Mouse (Mus musculus): ENCODE data around the gene Med28. TPM values are rescaled to one million over a fixed set of nuclear protein-coding genes. Genes with fewer than 3 reads are reported as not detected.

Gene Med28
- polyA plus RNA-seq, 1 experiment: 152 TPM

DNA sequence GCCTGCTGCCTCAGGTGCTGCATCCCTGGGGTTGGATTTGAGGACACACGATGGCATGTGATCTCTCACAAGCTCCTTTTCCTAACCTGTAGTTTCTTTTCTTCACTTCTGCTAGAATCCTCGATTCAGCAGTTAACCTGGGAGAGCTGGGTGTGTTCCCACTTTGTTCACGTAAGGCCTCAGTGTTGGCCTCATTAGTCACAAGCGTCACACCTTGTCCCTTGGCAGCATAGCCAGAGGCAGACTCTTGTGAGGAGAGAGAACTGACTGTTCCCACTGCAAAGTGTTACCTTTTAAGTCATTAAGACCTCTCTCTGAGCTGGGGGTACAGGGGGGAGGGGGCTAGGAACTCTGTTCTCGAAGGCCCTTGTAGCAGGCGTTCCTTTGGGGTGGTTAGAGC lies 7.1 kb upstream of the Med28 start:
- DNase-seq (ENCODE audit: low read depth): no peak

DNA sequence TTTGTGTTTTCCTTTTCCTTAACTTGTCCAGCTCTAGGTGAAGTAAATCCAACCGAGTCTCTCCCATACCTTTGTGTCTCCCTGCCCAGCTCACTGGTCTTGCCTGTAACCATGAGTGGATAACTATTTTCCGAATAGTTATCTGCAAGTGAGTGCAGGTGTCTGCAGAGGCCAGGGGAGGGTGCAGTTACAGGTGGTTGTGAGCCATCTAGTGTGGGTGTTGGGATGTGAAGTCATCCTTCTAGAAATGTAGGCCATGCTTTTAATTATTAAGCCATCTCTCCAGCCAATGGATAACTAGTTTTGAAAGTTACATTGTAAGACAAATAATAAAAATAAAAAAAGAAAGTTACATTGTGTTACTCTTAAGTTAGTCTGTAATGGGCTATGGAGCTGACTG lies 6.5 kb upstream of the Med28 start:
- DNase-seq (ENCODE audit: low read depth): no peak

DNA sequence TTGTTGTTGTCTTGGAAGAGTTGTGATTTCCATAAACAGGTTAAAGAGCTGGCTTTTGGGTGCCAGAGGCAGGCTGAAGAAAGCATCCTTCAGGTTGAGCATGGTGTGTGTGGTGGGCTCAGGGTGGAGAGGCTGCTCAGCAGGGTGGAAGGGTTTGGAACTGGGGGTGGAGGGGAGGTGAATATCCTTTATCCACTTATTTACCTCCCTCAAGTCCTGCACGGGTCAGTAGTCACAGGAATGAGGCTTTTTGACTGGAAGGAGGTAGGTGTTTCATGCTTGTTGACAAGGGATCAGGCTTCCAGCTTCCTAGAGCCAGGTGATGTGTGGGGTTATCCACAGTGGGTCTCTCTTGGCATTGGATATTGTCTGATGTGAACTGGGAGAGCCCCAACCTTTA lies 5.4 kb upstream of the Med28 start:
- DNase-seq (ENCODE audit: low read depth): no peak

DNA sequence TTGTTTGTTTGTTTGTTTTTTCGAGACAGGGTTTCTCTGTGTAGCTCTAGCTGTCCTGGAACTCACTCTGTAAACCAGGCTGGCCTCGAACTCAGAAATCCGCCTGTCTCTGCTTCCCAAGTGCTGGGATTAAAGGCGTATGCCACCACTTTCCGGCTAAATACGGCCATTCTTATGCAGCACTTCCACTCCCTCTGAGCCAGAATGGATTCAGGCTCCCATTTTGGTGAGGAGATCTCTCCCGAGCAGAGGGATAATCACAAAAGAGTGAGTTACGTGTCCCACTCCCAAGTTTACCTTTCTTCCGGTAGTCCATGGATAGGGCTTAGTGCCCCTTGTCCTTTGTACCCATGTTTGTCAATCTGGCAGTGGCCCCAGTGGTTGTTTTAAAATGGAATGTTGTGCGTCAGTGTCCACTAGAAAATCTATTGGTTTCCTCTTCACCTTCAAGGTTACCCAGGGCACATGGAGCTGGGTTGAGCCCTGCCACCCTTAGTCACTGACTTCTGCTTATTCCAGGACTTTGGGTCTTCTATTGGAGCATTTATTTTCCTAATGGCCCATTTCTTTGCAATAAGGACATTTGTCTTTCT lies 4.8 kb upstream of the Med28 start:
- DNase-seq (ENCODE audit: low read depth): no peak

DNA sequence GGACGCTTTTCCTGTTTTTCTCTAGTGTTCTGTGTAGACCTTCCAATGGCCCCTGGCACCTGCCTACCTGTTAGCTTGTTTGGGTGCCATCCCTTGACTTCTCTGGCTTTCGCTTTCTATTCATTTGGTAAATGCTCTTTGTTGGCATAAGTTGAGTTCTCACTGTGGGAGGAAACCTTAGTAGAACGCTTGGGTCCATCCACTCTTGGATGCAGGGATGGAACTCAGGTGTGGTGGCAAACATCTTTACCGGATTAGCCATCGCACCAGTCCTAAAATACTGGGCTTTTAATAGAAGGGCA lies 731 bp downstream of the Med28 start:
- no peak for DNase-seq (ENCODE audit: low read depth)

DNA sequence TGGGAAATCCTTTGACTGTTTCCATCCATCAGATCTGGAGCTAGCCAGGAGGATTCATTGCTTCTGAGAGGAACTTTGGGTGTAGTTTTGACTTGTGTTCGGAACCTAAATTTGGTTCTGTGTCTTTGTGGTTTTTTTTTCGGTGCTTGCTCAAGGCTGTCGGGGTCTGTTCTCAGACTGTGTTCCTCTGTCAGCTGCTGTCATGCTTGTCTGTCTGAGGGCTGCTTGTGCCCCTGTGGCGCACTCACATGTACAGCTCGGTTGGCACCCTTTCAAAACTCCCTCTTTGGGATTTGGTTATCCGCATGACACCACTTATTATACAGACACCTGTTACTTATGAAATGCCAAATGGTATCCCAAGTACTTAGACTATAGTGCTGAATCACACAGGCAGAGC lies 1.6 kb downstream of the Med28 start:
- DNase-seq (ENCODE audit: low read depth): no peak

DNA sequence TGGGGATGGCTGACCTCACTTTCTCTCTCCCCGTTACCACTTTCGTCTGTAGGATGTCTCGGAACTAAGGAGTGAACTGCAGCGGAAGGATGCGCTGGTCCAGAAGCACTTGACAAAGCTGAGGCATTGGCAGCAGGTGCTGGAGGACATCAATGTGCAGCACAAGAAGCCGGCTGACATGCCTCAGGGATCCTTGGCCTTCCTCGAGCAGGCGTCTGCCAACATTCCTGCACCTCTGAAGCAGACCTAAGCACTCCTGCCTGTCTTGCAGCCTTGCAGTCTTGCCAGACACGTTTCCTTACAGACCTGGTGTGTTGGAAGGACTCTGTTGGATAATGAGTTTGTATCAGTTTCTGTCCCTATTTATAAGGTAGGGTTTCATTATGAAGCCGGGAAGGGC lies 5.1 kb downstream of the Med28 start:
- no peak for DNase-seq (ENCODE audit: low read depth)

DNA sequence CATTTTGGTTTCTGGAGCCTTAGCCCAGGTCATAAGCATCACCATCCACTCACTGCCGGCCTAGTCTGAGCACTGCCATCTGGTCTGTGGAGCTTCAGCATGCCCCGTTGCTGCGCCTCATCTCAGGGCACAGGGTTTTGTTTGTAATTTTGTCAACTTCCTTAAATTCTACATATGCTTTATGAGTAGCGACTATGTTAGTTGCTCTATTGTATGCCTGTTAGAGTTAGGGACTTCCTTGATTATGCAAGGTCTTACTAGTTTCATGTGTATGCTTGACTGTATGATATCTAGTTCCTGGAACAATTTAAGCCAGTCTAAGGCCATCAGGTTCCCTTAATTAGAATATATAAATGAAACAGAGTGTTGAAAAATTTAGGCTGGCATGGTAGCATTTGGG lies 6.3 kb downstream of the Med28 start:
- no peak for DNase-seq (ENCODE audit: low read depth)

DNA sequence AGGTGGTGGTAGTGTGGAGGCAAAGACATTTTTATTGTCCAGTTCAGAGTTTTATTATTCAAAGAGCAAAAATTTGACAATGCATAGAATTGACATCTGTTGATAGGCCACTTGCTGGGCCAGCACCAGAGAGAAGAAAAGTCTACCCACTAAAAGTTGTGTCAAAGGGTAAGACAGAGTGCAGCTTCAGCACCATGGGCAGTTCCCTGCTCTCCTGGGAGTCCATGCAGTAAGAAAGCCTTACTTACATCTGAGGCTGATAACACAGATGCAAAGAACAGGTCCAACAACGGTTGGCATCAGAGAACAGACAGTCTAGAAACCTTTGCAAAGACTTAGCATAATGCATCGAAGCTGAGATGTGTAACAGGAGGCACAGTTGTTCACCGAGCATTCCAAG lies 9.7 kb downstream of the Med28 start:
- DNase-seq (ENCODE audit: low read depth): no peak

DNA sequence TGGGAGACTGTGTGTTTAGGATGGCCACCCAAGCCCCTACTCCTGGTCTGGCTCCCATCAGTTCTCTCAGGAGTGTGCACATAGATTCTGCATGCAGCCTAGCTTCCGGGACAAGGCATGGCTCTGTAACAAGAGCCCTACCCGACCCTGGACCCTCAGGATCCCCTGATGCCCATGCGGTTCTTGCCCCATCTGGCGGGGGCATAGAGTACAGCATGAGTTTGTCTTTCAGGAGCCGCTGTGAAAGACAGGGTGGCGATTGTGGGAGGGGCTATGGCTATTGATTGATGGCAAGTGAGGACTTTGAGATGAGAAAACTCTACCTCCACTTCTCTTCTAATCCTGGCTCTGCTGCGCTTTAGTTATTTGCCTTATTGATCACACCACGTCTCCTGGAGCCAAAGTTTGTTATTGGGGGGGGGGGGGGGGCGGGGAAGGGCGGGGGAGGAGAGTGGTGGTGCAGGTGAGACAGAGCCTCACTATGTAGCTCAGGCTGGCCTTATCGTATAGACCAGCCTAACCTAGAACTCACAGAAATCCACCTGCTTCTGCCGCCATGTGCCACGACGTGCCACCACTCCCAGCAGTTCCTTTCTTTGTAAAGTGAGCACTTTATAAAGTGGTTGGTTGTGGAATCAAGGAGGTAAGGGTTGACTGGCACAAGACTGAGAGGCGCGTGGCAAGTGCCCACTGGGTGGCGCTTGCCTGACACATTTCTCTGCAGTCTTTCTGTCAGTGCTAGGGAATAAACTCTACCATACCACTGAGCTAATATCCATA lies 14.5 kb downstream of the Med28 start:
- no peak for DNase-seq (ENCODE audit: low read depth)

DNA sequence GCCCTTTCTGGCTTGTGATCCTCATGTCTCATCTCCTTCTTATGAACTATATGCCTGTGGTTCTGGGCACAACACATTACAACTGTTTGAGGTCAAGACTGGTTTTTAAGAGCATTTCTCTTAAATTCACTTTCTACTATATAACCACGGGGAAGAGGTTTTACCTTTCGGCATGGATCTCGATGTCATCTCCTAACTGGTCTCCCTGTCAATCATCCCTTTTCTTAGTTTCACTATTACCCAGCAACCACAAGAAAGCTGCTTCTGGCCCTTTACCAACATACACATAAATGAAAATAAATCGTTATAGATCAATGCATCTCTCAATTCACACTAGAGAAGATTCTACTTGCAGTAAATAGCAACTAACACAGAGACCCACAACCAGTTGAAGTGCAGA lies 15.1 kb downstream of the Med28 start:
- DNase-seq (ENCODE audit: low read depth): no peak

DNA sequence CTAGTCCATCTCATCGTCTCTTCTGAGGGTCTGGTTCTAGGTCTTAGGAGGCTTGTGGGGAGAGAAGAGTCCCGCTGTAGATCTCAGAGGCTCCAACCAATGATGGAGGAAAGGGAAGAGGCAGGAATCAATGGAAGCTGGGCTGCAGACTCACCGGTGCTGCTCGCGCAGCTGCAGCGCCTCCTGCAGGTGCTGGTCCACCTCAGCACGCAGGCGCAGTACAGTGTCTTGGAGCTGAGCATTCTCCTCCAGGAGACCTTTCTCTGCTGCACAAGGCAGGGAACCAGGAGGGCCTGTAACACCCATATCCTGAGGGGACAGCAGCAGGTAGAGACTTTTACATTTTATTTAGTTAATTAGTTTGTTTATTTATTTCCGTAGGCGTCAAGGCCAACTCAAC lies 19.5 kb downstream of the Med28 start:
- no peak for DNase-seq (ENCODE audit: low read depth)

DNA sequence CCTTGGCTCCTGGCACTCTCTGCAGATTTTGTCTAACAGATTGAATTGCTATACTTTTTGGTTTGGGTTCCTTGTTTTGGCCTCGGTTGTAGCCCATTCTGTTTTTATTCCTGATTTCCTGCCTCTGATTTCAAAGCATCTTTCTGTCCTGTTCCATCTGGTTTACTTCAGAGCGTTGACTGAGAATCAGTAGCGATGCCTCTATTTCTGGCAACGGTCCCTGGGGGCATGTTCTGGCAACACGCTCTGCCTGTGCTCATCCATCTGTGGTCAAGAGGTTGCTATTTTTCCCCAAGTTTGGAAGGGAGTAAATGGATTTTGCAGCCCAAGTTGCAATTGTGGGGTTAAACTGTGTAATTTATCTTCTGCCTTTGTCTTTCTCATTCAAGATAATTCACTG lies 23.3 kb downstream of the Med28 start:
- DNase-seq (ENCODE audit: low read depth): no peak

DNA sequence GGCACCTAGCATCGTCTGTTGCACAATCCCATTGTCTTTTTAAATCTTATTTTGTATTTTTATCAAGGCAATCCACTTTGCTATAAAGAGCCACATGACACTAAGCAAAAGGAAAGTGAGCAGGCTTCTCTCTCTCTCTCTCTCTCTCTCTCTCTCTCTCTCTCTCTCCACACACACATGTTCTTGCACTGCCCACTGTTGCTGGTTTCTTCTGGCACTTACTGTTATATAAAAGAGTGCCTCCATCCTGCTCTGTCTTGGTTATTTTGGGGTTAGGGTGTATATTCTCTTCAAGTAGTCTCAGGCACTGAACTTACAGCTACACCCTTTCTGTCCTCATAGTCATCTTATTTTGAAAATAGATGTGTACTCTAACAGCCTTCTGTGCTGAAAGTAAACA lies 29.6 kb downstream of the Med28 start:
- DNase-seq (ENCODE audit: low read depth): no peak

DNA sequence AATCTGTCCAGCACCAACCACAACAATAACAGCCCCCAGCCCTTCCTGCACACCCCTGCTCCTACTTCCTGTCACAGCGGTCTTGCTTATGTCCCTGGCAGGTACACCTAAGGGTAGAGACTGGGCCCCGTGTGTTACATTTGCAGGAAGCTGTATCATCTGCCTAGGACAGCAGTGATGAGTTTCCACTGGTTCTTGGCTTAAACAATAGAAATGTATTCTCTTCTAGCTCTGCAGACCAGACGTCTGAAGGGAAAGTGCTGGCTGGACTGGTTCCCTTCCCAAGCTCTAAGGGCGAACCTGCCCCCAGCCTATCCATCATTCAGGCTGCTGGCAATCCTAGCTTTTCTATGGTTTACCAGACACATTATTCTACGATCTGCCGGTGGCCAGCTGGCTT lies 44.0 kb downstream of the Med28 start:
- DNase-seq (ENCODE audit: low read depth): no peak

DNA sequence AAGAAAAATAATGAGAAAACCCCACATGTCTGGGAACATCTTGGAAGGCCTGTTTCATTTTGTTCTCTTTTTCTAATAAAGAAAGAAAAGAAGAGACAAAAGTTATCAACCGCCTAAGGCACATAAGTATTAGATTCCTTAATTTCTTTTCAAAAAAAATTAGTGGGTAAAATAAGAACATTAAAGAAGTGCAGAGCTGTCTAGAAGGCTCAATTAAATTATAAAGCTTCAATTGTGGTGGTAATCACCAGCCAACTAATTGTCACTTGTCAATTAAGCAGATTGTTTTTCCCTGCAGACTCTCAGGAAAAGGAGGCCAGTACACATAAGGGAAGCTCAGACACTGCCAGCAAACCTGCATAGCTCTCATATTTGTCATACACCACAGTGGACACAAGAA lies 45.8 kb downstream of the Med28 start:
- DNase-seq (ENCODE audit: low read depth): no peak

DNA sequence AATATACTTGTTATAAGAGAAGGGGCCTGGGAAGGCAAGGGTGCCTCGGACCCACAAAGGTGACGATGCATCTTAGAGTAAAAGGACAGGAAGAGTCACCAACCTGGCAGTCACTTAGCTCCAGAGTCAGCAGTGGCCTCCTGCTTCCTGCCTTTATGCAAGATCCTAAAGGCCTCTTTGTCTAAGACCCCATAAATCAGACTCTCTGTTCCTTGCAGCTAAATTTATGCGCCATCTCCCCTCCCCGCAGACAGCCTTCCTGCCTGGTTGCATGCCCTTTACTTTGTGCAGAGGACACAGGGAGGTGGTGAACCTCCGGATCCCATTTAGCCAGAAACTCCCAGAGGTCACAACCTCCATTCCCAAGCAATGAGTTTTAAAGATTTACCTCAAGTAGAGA lies 52.8 kb downstream of the Med28 start:
- no peak for DNase-seq (ENCODE audit: low read depth)

DNA sequence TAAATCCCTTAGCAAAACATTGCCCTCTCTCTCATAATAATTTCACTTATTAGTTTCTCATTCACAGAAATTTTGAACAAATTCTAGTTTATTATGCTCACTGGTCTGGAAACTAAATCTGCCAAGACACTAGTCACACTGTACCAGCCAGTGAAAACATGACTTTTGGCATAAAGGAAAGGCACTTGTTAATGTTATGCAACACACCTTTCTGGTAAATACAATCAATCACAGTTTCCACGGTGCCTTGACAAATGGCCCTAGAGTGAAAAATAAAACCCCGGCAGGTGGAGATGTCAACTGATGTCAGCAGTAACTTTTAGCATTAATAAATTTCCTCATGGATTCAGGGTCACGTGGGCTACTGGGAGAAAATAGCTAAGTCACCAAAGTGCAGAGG lies 56.7 kb downstream of the Med28 start:
- DNase-seq (ENCODE audit: low read depth): peak; percentile 72

DNA sequence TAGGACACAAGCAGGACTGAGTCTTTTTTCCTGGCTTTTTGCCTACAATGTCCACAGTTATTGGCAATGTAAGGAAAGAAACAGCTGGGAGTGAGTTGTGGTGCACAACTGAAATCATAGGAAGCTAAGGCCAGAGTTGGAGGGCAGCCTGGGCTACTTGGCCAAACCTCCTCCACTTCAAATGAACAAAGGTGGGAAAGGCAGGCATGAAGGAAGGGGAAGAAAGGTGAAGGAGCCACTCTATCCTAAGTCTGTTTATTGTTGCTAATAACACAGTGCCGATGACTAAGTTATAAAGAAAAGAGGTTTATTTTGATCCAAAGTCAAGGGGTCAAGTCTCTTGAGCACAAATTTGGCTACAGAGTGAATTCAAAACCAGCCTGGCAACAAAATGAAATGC lies 57.3 kb downstream of the Med28 start:
- DNase-seq (ENCODE audit: low read depth): no peak

Other genes starting within 250 kb of the Med28 start
- gene Qdpr, start 70.0 kb upstream of the Med28 start, polyA plus RNA-seq (2012; rRNA removed): 166 and 187 TPM in 2 replicates
- gene Clrn2, start 66.5 kb upstream of the Med28 start, polyA plus RNA-seq (2012; rRNA removed): not detected in 2 replicates
- 182 and 251 TPM in 2 replicates for gene Lap3, start 26.9 kb upstream of the Med28 start, polyA plus RNA-seq (2012; rRNA removed)
- 2.0 and 3.3 TPM in 2 replicates for gene Fam184b, start 119.4 kb downstream of the Med28 start, polyA plus RNA-seq (2012; rRNA removed)
- 0.28 and 0.29 TPM in 2 replicates for gene Ncapg, start 149.7 kb downstream of the Med28 start, polyA plus RNA-seq (2012; rRNA removed)

Measured in gonadal fat pad, adult 2 months (tissue).